Mouse (Mus musculus) heart, adult 2 months (tissue): ENCODE data around the gene Slain1. TPM values are rescaled to one million over a fixed set of nuclear protein-coding genes. Genes with fewer than 3 reads are reported as not detected.

Experiments
- DNase-seq, 2 experiments: peaks; one replicate each; pipeline ENCODE4 v3.0.0; 2021
- H3K27ac ChIP-seq: fragments of 200-600 bp; 2 replicates; pipeline ENCODE4 v1.8.1; 2022
- H3K27me3 ChIP-seq: fragments of 200-500 bp; 2 replicates; pipeline ENCODE4 v1.6.1; 2012; ENCODE audit warnings: mild to moderate bottlenecking, low read length, inconsistent platforms, mixed read lengths; ENCODE audit not compliant: control insufficient read depth, insufficient read depth
- H3K36me3 ChIP-seq: fragments of 200-500 bp; 2 replicates; pipeline ENCODE4 v1.6.1; 2012; ENCODE audit warnings: low read length, inconsistent platforms; ENCODE audit not compliant: control insufficient read depth, insufficient read depth
- H3K4me1 ChIP-seq: fragments of 200-500 bp; 2 replicates; pipeline ENCODE4 v1.6.1; 2011; ENCODE audit warnings: low read length; ENCODE audit not compliant: control insufficient read depth, insufficient read depth
- H3K4me3 ChIP-seq: fragments of 200-600 bp; 2 replicates; pipeline ENCODE4 v1.8.1; 2022
- H3K79me2 ChIP-seq: fragments of 200-500 bp; replicated peaks from 2 replicates; pipeline ENCODE4 v1.6.1; 2012; ENCODE audit warnings: mild to moderate bottlenecking, inconsistent platforms, low read length, moderate library complexity, mixed read lengths; ENCODE audit not compliant: control insufficient read depth, insufficient read depth
- H3K9ac ChIP-seq: fragments of 200-500 bp; 2 replicates; pipeline ENCODE4 v1.6.1; 2012; ENCODE audit warnings: low read depth, mild to moderate bottlenecking, control low read depth, inconsistent platforms, low read length, mixed read lengths
- CTCF ChIP-seq: fragments of 200-600 bp; IDR thresholded peaks from 2 replicates; pipeline ENCODE4 v1.8.1; 2022; ENCODE audit warnings: antibody characterized with exemption, mild to moderate bottlenecking, moderate library complexity
- EP300 ChIP-seq: fragments of 200-500 bp; IDR thresholded peaks from 2 replicates; pipeline ENCODE4 v1.6.1; 2011; ENCODE audit warnings: low read depth, low read length, control low read depth; ENCODE audit not compliant: insufficient read depth
- POLR2A ChIP-seq: fragments of 200-500 bp; IDR thresholded peaks from 2 replicates; pipeline ENCODE4 v1.6.1; 2011; ENCODE audit warnings: mild to moderate bottlenecking, low read depth, low read length, control low read depth; ENCODE audit not compliant: insufficient read depth
- WGBS: fragments of 180-500 bp; shearing (Covaris S2); methylation state at CpG from one replicate; pipeline ENCODE4 v1.1.7; 2018; 5-methylcytosine and 5-hydroxymethylcytosine counted together
- intact Hi-C: fragments of 180-260 bp; cut with DNase I; formaldehyde crosslinking; loops from one replicate; pipeline ENCODE4 v1.15.1; 2025
- polyA plus RNA-seq: library from polyadenylated mRNA; depleted of rRNA; stranded (reverse); fragments of >200 nt; gene quantifications from 2 replicates; pipeline ENCODE4 v1.2.3, GENCODE M21; 2012
- total RNA-seq, 2 experiments: library from RNA; stranded (reverse); gene quantifications; 2 replicates each; pipeline ENCODE4 v1.2.3; 2021

The Slain1 gene
- total and polyA plus RNA-seq, 3 experiments, result 0.10 to 0.43 (median 0.41) TPM

DNA sequence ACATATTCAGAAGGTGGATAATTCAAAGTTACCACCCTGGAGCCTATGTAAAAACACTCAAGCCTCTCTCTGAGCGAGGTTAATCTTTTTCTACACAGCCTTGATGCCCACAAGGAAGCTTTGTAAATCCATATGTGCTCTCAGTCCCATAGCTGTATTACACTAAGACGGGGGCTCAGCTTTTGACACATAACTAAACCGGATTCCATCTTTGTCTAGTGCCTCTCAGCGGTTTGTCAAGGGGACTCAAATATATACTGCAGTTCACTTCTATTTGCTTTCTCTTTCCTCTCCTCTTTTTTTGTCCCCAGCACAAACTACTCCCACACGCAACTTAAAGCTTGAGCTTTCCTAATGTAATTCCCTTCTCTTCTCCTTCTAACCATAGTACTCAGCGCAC lies 23.9 kb upstream of the Slain1 start:
- Histone ChIP-seq H3K9ac (no peak overlapping the region), H3K79me2 (no peaks in the 10 kb centered on the region), H3K27ac (no peak overlapping the region), H3K36me3 (no peaks in the 10 kb centered on the region), H3K4me3 (no peak overlapping the region), H3K27me3 (no peaks in the 10 kb centered on the region), H3K4me1 (no peaks in the 10 kb centered on the region)
- WGBS, result 82% methylated on average over 6 of the region's 6 CpGs
- TF ChIP-seq POLR2A (no peak), EP300 (no peak), CTCF (no peak)
- intact Hi-C loops, result no loop called here
- DNase-seq, result no peak

DNA sequence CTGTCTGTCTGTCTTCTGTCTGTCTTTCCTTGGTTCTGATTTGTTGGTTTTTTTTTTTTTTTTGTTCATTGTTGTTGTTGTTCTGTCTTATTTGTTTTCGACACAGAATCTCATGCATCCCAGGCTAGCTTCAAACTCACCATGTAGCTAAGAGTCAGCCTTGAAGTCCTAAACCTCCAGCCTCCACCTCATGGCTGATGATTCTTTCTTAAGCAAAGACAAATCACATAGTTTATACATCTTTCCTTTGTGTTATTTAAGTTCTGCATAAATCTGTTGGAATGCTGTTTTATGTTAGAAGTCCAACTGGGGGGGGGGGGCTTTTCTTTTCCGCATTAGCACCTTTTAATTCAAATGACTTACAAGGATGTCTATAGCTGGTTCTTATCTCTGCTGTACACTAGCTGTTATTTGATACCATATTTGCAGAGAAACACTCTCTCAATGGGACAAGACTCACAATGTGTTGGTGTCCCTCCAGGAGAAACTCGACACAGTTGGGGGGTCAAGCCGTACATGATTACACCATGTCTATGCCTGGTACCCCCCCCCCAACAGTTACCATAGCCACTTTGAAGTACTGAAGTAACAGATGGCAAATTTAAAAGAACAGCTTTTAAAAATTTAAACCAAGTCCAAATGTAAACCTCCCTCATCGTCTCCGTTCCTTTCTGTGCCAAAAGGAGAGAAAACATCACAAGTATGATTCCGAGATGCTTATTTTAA lies 20.2 kb upstream of the Slain1 start:
- WGBS, result 84% methylated on average over 7 of the region's 7 CpGs

DNA sequence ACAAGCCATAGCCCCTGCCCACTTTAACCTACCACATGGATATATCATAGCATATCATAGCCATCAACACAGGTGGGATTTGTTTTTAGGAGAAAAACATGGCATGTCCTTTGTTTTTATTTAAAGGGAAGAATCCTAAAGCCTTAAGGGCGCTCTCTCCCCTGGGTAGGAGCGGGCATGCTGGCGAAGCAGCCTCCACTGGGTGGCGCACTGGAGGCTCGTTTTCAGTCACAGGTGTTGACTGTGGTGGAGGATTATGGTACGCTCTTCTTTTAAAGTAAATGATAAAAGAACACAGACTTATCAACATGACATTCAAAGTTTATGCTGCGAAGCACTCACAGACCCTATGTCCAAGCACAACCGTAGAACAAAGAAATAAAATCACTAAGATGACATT lies 19.5 kb upstream of the Slain1 start:
- WGBS, result 82% methylated on average over 8 of the region's 8 CpGs
- intact Hi-C loops, result no loop called here

More for the DNA sequence above, 20.2 kb upstream of the Slain1 start:
- Histone ChIP-seq H3K36me3 (no peaks in the 10 kb centered on the region), H3K79me2 (no peaks in the 10 kb centered on the region), H3K4me3 (no peak overlapping the region), H3K27me3 (no peaks in the 10 kb centered on the region), H3K9ac (no peak overlapping the region), H3K4me1 (no peaks in the 10 kb centered on the region), H3K27ac (no peak overlapping the region)
- TF ChIP-seq POLR2A (no peak), EP300 (no peak), CTCF (no peak)
- intact Hi-C loops, result no loop called here
- DNase-seq, result no peak

DNA sequence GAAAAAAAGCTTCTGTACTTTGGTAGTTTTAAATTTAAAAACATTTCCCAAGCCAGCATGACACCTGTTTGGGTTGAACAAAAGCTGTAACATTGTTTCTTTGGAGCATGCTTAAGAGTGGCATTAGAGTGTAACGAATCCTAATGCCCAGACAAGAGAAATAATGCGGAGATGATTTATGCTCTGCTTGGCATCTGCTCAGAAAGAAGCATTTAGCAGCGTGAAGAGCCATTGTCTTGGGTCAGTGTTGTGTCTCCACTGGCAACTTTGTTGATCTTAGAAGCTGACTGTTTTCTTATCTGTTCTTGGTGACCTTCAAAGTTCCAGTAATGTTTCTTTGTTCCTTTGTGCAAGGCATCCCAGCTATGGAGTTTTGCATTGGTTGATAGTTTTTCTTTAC lies 6.1 kb upstream of the Slain1 start:
- Histone ChIP-seq H3K9ac (no peak overlapping the region), H3K4me3 (no peak overlapping the region), H3K27me3 (peaks cover 3% of the 10 kb centered on the region; the same call in 1 of the 2 replicates), H3K79me2 (no peaks in the 10 kb centered on the region), H3K36me3 (no peaks in the 10 kb centered on the region), H3K4me1 (no peaks in the 10 kb centered on the region), H3K27ac (no peak overlapping the region)
- intact Hi-C loops, result no loop called here
- 66% methylated on average over 3 of the region's 3 CpGs for WGBS
- DNase-seq, result no peak
- TF ChIP-seq EP300 (no peak), CTCF (no peak), POLR2A (no peak)

More for the DNA sequence above, 19.5 kb upstream of the Slain1 start:
- no peak overlapping the region for H3K9ac ChIP-seq
- no peak for DNase-seq
- H3K4me1 ChIP-seq, result no peaks in the 10 kb centered on the region
- H3K36me3 ChIP-seq, result no peaks in the 10 kb centered on the region
- no peak overlapping the region for H3K4me3 ChIP-seq
- H3K79me2 ChIP-seq, result no peaks in the 10 kb centered on the region
- H3K27me3 ChIP-seq, result no peaks in the 10 kb centered on the region
- TF ChIP-seq EP300 (no peak), CTCF (no peak), POLR2A (no peak)
- no peak overlapping the region for H3K27ac ChIP-seq

DNA sequence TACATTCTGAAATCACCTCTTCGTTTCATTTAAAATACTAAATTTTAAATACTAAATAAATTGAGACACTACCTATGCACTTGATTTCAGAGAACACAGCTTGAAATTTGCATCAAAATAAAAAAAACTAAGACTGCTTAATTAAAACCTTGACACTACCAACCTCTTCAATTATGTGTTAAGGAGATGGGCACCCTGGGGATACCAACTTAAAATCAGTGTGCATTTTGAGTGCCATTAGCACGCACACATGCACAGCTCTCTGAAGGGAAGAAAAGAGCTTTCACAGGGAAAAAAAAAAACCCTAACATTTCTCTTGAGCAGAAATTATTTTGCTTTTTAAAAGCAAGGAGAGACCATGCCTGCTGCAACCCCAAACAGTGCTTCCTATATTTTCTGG lies 2.0 kb upstream of the Slain1 start:
- 85% methylated on average over 2 of the region's 2 CpGs for WGBS
- H3K4me1 ChIP-seq, result no peaks in the 10 kb centered on the region
- H3K4me3 ChIP-seq, result no peak overlapping the region
- no peak overlapping the region for H3K27ac ChIP-seq
- H3K27me3 ChIP-seq, result peaks cover 15% of the 10 kb centered on the region
- intact Hi-C loops, result no loop called here
- no peaks in the 10 kb centered on the region for H3K79me2 ChIP-seq
- no peaks in the 10 kb centered on the region for H3K36me3 ChIP-seq
- no peak for DNase-seq
- no peak for TF ChIP-seq CTCF
- no peak for TF ChIP-seq POLR2A
- no peak for TF ChIP-seq EP300
- H3K9ac ChIP-seq, result no peak overlapping the region

DNA sequence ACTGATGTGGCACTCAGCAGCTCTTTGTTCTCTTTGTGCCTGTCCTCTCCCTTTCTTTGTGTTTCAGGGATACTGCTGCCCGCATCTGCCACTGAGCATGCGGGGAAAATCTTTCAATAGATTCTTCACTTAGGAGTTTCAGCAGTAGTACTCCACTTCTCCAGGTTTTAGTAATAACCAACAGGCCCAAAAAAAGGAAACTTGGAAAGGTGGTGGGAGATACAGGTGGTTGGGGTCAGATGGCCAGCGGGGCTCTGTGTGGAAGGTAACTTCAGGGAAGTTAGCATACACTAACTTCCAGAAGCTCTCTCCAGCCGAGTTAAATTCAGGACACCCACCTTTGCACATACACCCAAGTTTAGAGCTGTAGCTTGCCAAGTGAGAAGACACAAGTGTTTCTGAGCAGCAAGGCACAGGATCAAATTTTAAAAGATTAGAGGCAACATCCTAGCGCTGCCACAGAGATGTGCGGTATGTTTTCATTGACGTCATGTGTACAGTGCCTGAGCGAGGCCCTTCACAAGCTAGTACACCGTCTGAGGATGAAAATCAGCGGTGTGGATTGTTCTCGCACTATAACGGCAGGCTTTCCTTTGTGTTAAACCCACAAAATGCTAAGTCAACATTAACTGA lies 1.3 kb upstream of the Slain1 start:
- peaks cover 15% of the 10 kb centered on the region for H3K27me3 ChIP-seq
- intact Hi-C loops, result no loop called here
- TF ChIP-seq POLR2A, result no peak
- TF ChIP-seq CTCF, result no peak
- TF ChIP-seq EP300, result no peak
- WGBS, result 56% methylated on average over 12 of the region's 12 CpGs
- no peak overlapping the region for H3K27ac ChIP-seq
- no peak overlapping the region for H3K9ac ChIP-seq
- H3K79me2 ChIP-seq, result no peaks in the 10 kb centered on the region
- H3K4me3 ChIP-seq, result no peak overlapping the region
- DNase-seq, result no peak
- H3K4me1 ChIP-seq, result no peaks in the 10 kb centered on the region
- no peaks in the 10 kb centered on the region for H3K36me3 ChIP-seq
